Mouse (Mus musculus): ENCODE data around the gene Olfr458. TPM values are rescaled to one million over a fixed set of nuclear protein-coding genes. Genes with fewer than 3 reads are reported as not detected.
"Not testable (repeated sequence)": the region's sequence is repeated elsewhere in the genome, so short reads cannot be mapped to it uniquely, and the experiment has no call there.

Gene Olfr458
- not detected for total RNA-seq (2022)

- no peak for DNase-seq (ENCODE audit: low spot score in 2 of 2)
Observed at GRCm38 (mm10) chr6:42465096-42465495, at the start of gene Olfr458. Gene Olfr458, minus strand, starts transcription at chr6:42465196.

- DNase-seq (ENCODE audit: low spot score in 2 of 2), result no peak
Observed at GRCm38 (mm10) chr6:42513461-42513860, 48.5 kb upstream of the Olfr458 start.

- no peak for DNase-seq (ENCODE audit: low spot score in 2 of 2)
Observed at GRCm38 (mm10) chr6:42509311-42509710, 44.3 kb upstream of the Olfr458 start.

GRCm38 (mm10) chr6:42503478-42503877 is 38.5 kb upstream of the Olfr458 start:
- DNase-seq (ENCODE audit: low spot score in 2 of 2), result no peak

- DNase-seq (ENCODE audit: low spot score in 2 of 2), result no peak
Observed at GRCm38 (mm10) chr6:42489731-42490130, 24.7 kb upstream of the Olfr458 start.

GRCm38 (mm10) chr6:42487114-42487513 is 22.1 kb upstream of the Olfr458 start, which contains the start of gene Olfr456:
Gene Olfr456, minus strand, starts transcription at chr6:42487214.
- DNase-seq (ENCODE audit: low spot score in 2 of 2), result no peak

- DNase-seq (ENCODE audit: low spot score in 2 of 2), result no peak
Observed at GRCm38 (mm10) chr6:42484633-42485032, 19.6 kb upstream of the Olfr458 start.

GRCm38 (mm10) chr6:42476235-42476634 is 11.2 kb upstream of the Olfr458 start, which contains the start of gene Olfr457:
Gene Olfr457, minus strand, starts transcription at chr6:42476335.
- DNase-seq (ENCODE audit: low spot score in 2 of 2), result no peak

- DNase-seq (ENCODE audit: low spot score in 2 of 2), result not testable (repeated sequence)
Observed at GRCm38 (mm10) chr6:42471298-42471697, 6.3 kb upstream of the Olfr458 start.

GRCm38 (mm10) chr6:42470542-42470941 is 5.5 kb upstream of the Olfr458 start:
- DNase-seq (ENCODE audit: low spot score in 2 of 2), result no peak

- DNase-seq (ENCODE audit: low spot score in 2 of 2), result no peak
Observed at GRCm38 (mm10) chr6:42447381-42447780, 17.6 kb downstream of the Olfr458 start.

GRCm38 (mm10) chr6:42444491-42444890 is 20.5 kb downstream of the Olfr458 start:
- DNase-seq (ENCODE audit: low spot score in 2 of 2), result no peak

GRCm38 (mm10) chr6:42441395-42441794 is 23.6 kb downstream of the Olfr458 start:
- DNase-seq (ENCODE audit: low spot score in 2 of 2), result no peak

- DNase-seq (ENCODE audit: low spot score in 2 of 2), result no peak
Observed at GRCm38 (mm10) chr6:42435490-42435889, 29.5 kb downstream of the Olfr458 start.

GRCm38 (mm10) chr6:42434446-42434845 is 30.6 kb downstream of the Olfr458 start, which contains the start of gene Tas2r126:
Gene Tas2r126, plus strand, starts transcription at chr6:42434535.
- no peak for DNase-seq (ENCODE audit: low spot score in 2 of 2)

GRCm38 (mm10) chr6:42433554-42433953 is 31.4 kb downstream of the Olfr458 start:
- DNase-seq (ENCODE audit: low spot score in 2 of 2), result no peak

- no peak for DNase-seq (ENCODE audit: low spot score in 2 of 2)
Observed at GRCm38 (mm10) chr6:42426337-42426736, 38.7 kb downstream of the Olfr458 start.

GRCm38 (mm10) chr6:42424472-42424871 is 40.5 kb downstream of the Olfr458 start:
- no peak for DNase-seq (ENCODE audit: low spot score in 2 of 2)

- DNase-seq (ENCODE audit: low spot score in 2 of 2), result no peak
Observed at GRCm38 (mm10) chr6:42421439-42421838, 43.6 kb downstream of the Olfr458 start.

GRCm38 (mm10) chr6:42419443-42419842 is 45.6 kb downstream of the Olfr458 start:
- DNase-seq (ENCODE audit: low spot score in 2 of 2), result no peak

All from left cerebral cortex, adult 8-10 months (tissue).